Mouse (Mus musculus) midbrain, embryonic 15.5 days (tissue): ENCODE measurements around the gene Gchfr. TPM values are rescaled to one million over a fixed set of nuclear protein-coding genes. Genes with fewer than 3 reads are reported as not detected.

ENCODE experiments used
- ATAC-seq: fragments of 200-750 bp; cut with Nextera tagmentation; replicated peaks from 2 replicates; pipeline ENCODE4 v1.8.0; 2017; ENCODE audit warnings: moderate TSS enrichment
- H3K27ac ChIP-seq: fragments of 300-500 bp; sonication (generic); 2 replicates; pipeline ENCODE4 v1.5.1; 2015; ENCODE audit warnings: mild to moderate bottlenecking, inconsistent platforms
- H3K27me3 ChIP-seq: fragments of 300-500 bp; sonication (generic); replicated peaks from 2 replicates; pipeline ENCODE4 v1.6.1; 2015; ENCODE audit warnings: inconsistent platforms
- H3K36me3 ChIP-seq: fragments of 300-500 bp; sonication (generic); replicated peaks from 2 replicates; pipeline ENCODE4 v1.6.1; 2015; ENCODE audit warnings: inconsistent platforms
- H3K4me1 ChIP-seq: fragments of 300-500 bp; sonication (generic); 2 replicates; pipeline ENCODE4 v1.6.1; 2015; ENCODE audit warnings: inconsistent platforms
- H3K4me2 ChIP-seq: fragments of 300-500 bp; sonication (generic); 2 replicates; pipeline ENCODE4 v1.6.1; 2015; ENCODE audit warnings: inconsistent platforms, mild to moderate bottlenecking, moderate library complexity
- H3K4me3 ChIP-seq: fragments of 300-500 bp; sonication (generic); 2 replicates; pipeline ENCODE4 v1.5.1; 2015; ENCODE audit warnings: mild to moderate bottlenecking, inconsistent platforms
- H3K9ac ChIP-seq: fragments of 300-500 bp; sonication (generic); 2 replicates; pipeline ENCODE4 v1.6.1; 2015; ENCODE audit warnings: mild to moderate bottlenecking, inconsistent platforms
- H3K9me3 ChIP-seq: fragments of 300-500 bp; sonication (generic); 2 replicates; pipeline ENCODE4 v1.6.1; 2016; ENCODE audit warnings: inconsistent platforms
- WGBS: fragments of 180-500 bp; shearing (Covaris S2); methylation state at CpG from one replicate; pipeline ENCODE4 v1.1.7; 2015; ENCODE audit warnings: mixed read lengths; 5-methylcytosine and 5-hydroxymethylcytosine counted together
- polyA plus RNA-seq: library from polyadenylated mRNA; unstranded; fragments of >200 nt; fragmentation: Nextera tagmentation; extraction: Ambion mirVana; gene quantifications from 2 replicates; pipeline ENCODE4 v1.2.1, GENCODE M21; 2015

The Gchfr gene
- polyA plus RNA-seq, 1 experiment from 2014 or later = 6.8 TPM

DNA sequence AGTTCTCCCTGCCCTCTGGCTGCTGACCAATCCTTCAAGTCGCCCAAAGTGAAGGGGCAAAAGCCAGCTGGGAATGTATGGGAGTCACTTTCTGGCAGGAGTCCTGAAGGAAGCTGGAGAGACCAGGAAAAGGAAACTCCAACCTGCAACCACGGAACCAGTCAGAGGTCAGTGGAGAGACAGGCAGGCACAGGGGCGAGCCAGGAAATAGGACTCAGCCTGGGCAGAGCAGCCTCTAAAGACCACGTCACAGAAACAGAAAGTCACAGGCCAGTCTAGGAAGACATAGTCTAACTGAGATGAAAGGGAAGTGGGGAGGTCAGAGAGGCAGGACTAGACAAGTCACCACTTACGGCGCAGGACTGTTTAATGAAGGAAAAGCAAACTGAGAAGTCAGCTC, 8.0 kb downstream of the Gchfr start:
- Histone ChIP-seq H3K27me3 (no peaks in the 10 kb centered on the region), H3K9me3 (no peaks in the 10 kb centered on the region), H3K4me1 (peaks cover 21% of the 10 kb centered on the region), H3K9ac (no peak overlapping the region), H3K36me3 (peaks cover 8% of the 10 kb centered on the region; the same call in 1 of the 2 replicates), H3K4me2 (no peak overlapping the region), H3K27ac (no peak overlapping the region), H3K4me3 (no peak overlapping the region)
- WGBS = 71% methylated on average over 6 of the region's 6 CpGs
- ATAC-seq = no peak

DNA sequence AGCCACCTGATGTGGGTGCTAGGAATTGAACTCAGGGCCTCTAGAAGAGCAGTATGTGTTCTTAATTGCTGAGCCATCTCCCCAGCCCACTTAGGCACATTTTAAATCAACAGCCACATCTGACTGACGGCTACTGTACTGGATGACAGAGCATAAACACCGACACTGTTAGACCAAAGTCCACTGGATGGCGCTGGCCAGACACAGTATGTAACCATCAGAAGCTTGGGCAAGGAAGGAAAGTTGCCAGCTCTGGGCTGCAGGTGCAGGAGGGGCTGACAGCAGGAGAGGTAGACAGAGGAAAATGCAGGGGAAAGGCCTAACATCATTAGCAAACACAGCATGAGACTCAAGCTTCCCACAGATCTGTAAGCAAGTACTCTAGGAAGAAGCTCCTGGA, 9.2 kb downstream of the Gchfr start:
- H3K27ac ChIP-seq = no peak overlapping the region
- peaks cover 21% of the 10 kb centered on the region for H3K4me1 ChIP-seq
- no peak overlapping the region for H3K4me2 ChIP-seq
- H3K4me3 ChIP-seq = no peak overlapping the region
- ATAC-seq = no peak
- 51% methylated on average over 3 of the region's 3 CpGs for WGBS
- H3K9me3 ChIP-seq = no peaks in the 10 kb centered on the region
- no peaks in the 10 kb centered on the region for H3K27me3 ChIP-seq
- H3K36me3 ChIP-seq = peaks cover 8% of the 10 kb centered on the region; the same call in 1 of the 2 replicates
- H3K9ac ChIP-seq = no peak overlapping the region

DNA sequence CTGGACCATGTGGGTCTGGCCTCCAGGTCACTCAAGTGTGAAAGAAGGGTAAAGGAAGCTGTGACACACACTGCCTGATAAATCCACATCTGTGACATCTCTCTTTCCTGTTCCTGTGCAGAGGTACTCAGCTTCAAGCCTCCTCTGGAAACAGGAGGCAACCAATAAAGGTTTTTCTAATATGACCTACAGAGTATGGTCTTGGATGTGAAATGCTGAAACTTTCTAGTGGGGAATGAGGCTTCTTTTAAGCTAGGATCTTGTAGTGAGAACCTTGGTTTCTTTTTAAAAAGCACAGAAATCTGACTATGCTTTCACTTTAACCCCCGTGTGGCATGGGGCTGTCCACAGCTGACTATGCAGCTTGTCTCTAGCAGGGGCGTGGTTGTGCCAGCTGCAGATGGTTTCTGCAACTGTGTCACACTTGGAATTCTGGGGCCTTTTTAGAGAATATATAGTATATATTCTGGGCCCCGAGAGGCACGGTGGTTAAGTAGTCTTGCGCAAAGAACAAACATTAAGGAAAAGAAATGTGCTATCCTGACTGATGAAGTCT, 9.9 kb downstream of the Gchfr start:
- no peak overlapping the region for H3K4me3 ChIP-seq
- no peaks in the 10 kb centered on the region for H3K27me3 ChIP-seq
- no peak overlapping the region for H3K27ac ChIP-seq
- H3K9ac ChIP-seq = no peak overlapping the region
- H3K36me3 ChIP-seq = peaks cover 12% of the 10 kb centered on the region; the same call in 1 of the 2 replicates
- WGBS = 90% methylated on average over 5 of the region's 5 CpGs
- peaks cover 16% of the 10 kb centered on the region for H3K4me1 ChIP-seq
- no peak for ATAC-seq
- no peak overlapping the region for H3K4me2 ChIP-seq
- H3K9me3 ChIP-seq = no peaks in the 10 kb centered on the region

DNA sequence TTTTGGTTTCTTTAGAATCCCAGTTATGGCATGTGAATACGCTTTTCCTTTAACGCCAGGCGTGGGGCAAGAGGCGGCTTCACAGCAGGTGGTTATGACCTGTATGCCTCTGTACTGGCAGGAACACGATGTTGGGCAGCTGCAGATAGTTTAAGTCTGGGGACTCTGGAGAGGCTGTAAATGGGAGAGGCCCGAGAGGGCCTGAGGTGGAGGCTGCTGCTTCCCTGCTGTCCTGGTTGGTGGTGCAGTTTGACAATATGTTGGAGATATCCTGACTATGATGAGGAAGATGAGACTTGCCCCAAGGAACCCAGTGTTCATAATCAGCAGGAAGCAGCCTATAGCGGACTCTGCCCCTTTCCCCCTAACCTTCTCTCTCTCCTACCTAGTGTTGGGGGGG, 15.3 kb downstream of the Gchfr start:
- Histone ChIP-seq H3K4me3 (no peak overlapping the region), H3K9ac (no peak overlapping the region), H3K36me3 (peaks cover 19% of the 10 kb centered on the region), H3K27me3 (no peaks in the 10 kb centered on the region), H3K4me1 (no peaks in the 10 kb centered on the region), H3K9me3 (no peaks in the 10 kb centered on the region), H3K4me2 (no peak overlapping the region), H3K27ac (no peak overlapping the region)
- 78% methylated on average over 7 of the region's 7 CpGs for WGBS
- no peak for ATAC-seq

DNA sequence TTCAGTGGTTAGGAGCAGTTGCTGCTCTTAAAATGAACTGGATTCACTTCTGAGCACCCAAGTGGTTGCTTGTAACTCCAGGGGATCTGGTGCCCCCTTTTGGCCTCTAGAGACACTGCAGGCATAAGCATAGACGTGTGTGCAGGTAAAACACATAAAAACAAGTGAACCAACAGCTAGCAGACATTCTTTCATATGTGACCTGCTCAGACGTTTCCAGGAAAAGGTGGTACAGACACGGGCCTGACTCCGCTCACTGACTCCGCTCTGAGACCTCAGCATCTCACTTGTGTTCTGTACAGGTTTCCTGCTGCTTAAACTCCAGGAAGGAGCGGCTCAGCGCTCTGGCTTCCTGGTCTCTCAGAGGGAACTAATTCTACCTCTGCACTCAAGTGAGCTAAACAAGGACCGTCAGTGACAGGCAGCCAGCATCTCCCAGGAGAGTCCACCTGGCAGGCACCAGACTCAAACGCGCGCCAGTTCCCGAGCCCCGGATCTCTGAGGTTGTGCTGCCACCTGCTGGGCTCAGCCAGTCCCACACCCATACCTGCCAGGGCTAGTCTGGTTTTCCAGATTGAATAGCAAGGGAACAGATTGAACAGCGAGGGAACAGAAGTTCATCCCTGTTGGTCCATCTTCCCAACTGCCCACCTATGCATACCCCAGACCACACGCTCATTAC, 21.6 kb downstream of the Gchfr start:
- H3K4me3 ChIP-seq = peak overlapping the region; percentile 15; the same call in 1 of the 2 replicates

DNA sequence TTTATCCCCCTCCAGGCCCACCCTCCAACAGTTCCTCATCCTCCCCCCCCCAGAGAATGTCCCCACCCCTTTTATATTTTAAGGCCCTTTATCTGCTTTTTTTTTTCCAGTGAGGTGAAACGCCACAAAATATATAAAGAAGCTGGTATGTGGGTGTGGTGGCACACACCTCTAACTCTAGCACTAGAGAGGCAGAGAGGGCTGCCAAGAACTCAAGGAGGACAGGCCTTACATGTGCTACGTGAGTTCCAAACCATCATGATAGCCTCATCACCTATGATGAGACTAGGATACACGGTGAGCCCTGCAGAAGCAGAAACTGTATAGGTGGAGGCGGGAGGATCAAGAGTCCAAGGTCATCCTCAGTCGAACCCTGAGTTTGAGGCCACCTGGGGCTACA, 23.4 kb downstream of the Gchfr start:
- Histone ChIP-seq H3K27me3 (no peaks in the 10 kb centered on the region), H3K4me3 (no peak overlapping the region), H3K9me3 (no peaks in the 10 kb centered on the region), H3K4me2 (no peak overlapping the region), H3K27ac (no peak overlapping the region), H3K36me3 (no peaks in the 10 kb centered on the region), H3K4me1 (peaks cover 6% of the 10 kb centered on the region), H3K9ac (no peak overlapping the region)
- ATAC-seq = no peak
- 92% methylated on average over 5 of the region's 5 CpGs for WGBS

More for the DNA sequence above, 21.6 kb downstream of the Gchfr start:
- peaks cover 6% of the 10 kb centered on the region for H3K4me1 ChIP-seq
- ATAC-seq = peak; percentile 88
- H3K27me3 ChIP-seq = no peaks in the 10 kb centered on the region
- H3K36me3 ChIP-seq = no peaks in the 10 kb centered on the region
- no peak overlapping the region for H3K9ac ChIP-seq
- H3K27ac ChIP-seq = no peak overlapping the region
- 8% methylated on average over 15 of the region's 15 CpGs for WGBS
- H3K9me3 ChIP-seq = no peaks in the 10 kb centered on the region
- peak overlapping the region; percentile 42 for H3K4me2 ChIP-seq

DNA sequence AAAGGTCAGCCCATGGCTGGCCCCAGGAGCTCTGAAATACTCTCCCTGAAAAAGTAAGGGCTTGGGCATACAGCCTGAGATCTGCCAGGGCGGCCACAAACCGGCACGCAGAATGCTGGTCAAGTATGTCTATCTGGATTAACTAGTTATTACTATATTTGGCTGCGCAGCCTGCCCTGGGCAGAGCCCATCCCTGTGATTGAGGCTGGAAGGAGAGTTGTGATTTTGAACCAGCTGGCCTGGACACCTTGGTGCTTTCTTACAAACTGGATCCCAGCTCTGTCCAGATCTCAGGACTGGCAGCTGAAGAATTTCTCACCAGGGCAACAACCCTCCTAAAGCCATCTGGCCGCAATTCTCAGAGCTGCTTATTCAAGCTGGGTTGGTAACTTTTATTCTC, 26.6 kb downstream of the Gchfr start:
- H3K27ac ChIP-seq = no peak overlapping the region
- H3K27me3 ChIP-seq = no peaks in the 10 kb centered on the region
- H3K4me1 ChIP-seq = peaks cover 7% of the 10 kb centered on the region
- H3K9ac ChIP-seq = no peak overlapping the region
- 84% methylated on average over 5 of the region's 5 CpGs for WGBS
- no peak overlapping the region for H3K4me3 ChIP-seq
- no peaks in the 10 kb centered on the region for H3K36me3 ChIP-seq
- H3K4me2 ChIP-seq = no peak overlapping the region
- ATAC-seq = no peak
- no peaks in the 10 kb centered on the region for H3K9me3 ChIP-seq

DNA sequence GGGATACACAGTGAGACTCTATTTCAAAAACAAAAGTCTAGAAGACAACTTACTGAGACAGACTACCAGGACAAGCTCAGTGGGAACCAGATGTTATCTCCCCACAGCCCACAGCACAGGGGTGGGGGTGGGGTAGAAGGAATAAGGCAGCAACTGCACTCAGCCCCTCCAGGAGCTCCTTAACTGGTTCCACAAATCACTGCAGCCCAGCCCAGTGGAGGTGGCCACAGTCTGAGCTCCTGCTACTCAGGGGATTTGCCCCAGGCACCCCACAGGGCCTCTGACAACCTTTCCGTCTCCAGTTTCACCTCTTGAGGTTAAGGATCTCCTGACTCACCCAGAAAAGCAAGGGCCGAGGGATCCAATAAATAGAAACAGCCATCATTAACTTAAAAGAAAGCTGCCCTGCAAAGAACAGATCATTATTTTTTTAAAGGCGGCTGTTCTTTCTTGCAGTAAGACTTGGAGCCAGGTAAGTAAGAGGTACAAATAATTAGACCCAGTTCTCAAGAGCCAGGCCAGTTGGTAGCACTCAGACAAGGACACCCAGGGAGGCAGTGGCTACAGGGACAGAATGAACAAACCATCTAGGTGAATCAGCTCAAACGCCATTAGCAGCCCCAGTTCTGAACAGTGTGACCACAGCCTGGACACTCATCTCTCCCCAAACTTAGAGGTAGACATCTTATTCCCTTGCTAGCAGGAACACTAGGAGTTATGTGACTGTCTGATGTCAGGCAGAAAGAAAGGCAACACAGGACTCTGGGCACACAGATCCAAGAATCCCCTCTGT, 28.9 kb downstream of the Gchfr start:
- H3K9me3 ChIP-seq = no peaks in the 10 kb centered on the region
- ATAC-seq = no peak
- no peak overlapping the region for H3K27ac ChIP-seq
- H3K9ac ChIP-seq = no peak overlapping the region
- H3K4me1 ChIP-seq = peaks cover 5% of the 10 kb centered on the region; the same call in 1 of the 2 replicates
- H3K27me3 ChIP-seq = no peaks in the 10 kb centered on the region
- H3K4me3 ChIP-seq = no peak overlapping the region
- no peaks in the 10 kb centered on the region for H3K36me3 ChIP-seq
- WGBS = 40% methylated on average over 4 of the region's 4 CpGs
- no peak overlapping the region for H3K4me2 ChIP-seq

DNA sequence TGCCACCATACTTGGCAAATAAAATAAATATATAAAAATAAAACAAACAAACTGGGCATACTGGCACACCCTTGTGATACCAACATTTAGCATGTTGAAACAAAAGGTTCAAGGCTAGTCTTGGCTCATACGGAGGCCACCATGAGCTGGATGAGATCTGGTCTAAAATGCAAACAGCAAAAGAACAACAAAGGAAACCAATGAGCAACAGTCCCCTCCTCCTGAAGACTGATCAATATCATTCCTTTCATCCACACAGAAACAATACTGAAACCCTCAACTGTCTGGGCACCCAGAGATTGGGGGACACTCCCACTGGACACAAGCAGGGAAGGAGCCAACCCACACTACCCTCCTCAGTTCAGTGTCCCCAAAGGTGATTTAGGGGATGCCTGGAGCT, 29.9 kb downstream of the Gchfr start:
- no peaks in the 10 kb centered on the region for H3K36me3 ChIP-seq
- no peak overlapping the region for H3K4me3 ChIP-seq
- H3K9me3 ChIP-seq = no peaks in the 10 kb centered on the region
- no peak for ATAC-seq
- no peak overlapping the region for H3K27ac ChIP-seq
- peaks cover 5% of the 10 kb centered on the region; the same call in 1 of the 2 replicates for H3K4me1 ChIP-seq
- WGBS = 86% methylated on average over 1 of the region's 1 CpGs
- H3K9ac ChIP-seq = no peak overlapping the region
- H3K4me2 ChIP-seq = no peak overlapping the region
- H3K27me3 ChIP-seq = no peaks in the 10 kb centered on the region

DNA sequence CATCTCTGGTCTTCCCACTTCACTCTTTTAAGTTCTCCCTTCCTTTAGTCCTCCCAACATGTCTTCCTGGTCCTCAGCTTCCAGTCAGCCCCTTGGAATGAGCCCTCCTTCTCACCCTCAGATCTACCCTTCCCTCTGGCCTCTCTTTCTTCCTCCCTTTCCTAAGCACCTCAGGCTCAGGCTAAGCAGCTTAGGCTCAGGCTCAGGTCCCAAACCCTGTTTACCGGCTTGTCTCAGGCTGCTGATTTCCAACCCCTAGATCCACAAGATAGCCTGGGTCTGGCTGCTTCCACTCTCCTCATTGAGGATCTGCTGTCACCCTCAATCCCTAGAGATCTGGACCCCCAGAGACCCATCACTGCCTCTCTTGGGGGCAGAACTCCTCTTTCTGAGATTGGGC, 30.5 kb downstream of the Gchfr start:
- WGBS = 0% methylated on average over 1 of the region's 1 CpGs
- Histone ChIP-seq H3K4me2 (no peak overlapping the region), H3K36me3 (no peaks in the 10 kb centered on the region), H3K4me3 (no peak overlapping the region), H3K9ac (no peak overlapping the region), H3K9me3 (no peaks in the 10 kb centered on the region), H3K27me3 (no peaks in the 10 kb centered on the region), H3K4me1 (peaks cover 5% of the 10 kb centered on the region; the same call in 1 of the 2 replicates), H3K27ac (no peak overlapping the region)
- ATAC-seq = no peak

DNA sequence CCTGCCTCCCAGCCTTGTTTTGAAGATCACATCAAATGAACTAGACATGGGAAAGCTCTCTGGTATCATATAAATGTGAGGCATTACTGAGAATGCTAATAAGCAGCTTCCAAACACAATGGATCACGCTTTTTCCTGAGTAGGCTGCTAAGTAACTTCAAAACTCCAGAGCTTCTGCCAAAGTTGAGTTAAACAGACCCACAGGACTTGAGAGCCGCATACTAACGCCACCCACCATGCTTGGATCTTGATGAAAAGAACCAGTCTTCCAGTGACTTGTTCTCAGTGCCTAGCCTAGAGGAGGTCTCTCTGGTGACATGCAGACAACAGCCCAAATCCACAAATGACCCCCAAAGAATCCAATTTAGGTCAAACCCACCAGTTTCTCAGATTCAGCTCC, 31.4 kb downstream of the Gchfr start:
- Histone ChIP-seq H3K4me3 (no peak overlapping the region), H3K4me2 (no peak overlapping the region), H3K27me3 (no peaks in the 10 kb centered on the region), H3K9me3 (no peaks in the 10 kb centered on the region), H3K9ac (no peak overlapping the region), H3K4me1 (peaks cover 5% of the 10 kb centered on the region; the same call in 1 of the 2 replicates), H3K36me3 (no peaks in the 10 kb centered on the region), H3K27ac (peak overlapping the region; percentile 18; the same call in 1 of the 2 replicates)
- ATAC-seq = no peak
- 37% methylated on average over 3 of the region's 3 CpGs for WGBS

DNA sequence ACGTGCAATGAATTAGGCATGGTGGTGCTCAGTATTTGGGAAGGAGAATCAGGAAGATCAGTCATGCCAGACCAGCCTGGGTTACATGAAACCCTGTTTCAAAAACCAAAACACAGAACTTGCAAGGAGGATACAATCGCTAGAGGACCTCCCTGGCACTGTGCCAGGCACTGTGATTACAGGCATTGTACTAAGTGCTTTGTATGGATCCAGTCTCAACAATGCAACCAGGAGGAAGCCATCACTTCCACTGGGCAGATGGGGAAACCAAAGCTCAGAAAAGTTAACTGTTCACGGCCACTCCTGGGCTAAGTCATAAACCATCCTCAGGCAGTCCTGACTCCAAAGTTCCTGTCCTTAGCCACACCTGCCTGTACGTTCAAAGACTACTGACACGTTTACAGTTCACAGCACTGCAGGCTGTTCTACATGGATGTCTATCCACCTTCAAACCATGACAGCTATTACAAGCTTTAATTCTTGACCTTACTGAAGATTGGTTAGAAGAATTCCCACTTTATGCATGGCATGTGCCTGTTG, 35.4 kb downstream of the Gchfr start:
- Histone ChIP-seq H3K4me3 (no peak overlapping the region), H3K4me1 (peaks cover 16% of the 10 kb centered on the region), H3K9ac (no peak overlapping the region), H3K4me2 (no peak overlapping the region), H3K27me3 (no peaks in the 10 kb centered on the region), H3K9me3 (no peaks in the 10 kb centered on the region), H3K27ac (no peak overlapping the region), H3K36me3 (no peaks in the 10 kb centered on the region)
- WGBS = 56% methylated on average over 5 of the region's 5 CpGs
- no peak for ATAC-seq
